Mouse (Mus musculus): Measurements from ENCODE around the gene Itpkc.

The Itpkc gene

DNA sequence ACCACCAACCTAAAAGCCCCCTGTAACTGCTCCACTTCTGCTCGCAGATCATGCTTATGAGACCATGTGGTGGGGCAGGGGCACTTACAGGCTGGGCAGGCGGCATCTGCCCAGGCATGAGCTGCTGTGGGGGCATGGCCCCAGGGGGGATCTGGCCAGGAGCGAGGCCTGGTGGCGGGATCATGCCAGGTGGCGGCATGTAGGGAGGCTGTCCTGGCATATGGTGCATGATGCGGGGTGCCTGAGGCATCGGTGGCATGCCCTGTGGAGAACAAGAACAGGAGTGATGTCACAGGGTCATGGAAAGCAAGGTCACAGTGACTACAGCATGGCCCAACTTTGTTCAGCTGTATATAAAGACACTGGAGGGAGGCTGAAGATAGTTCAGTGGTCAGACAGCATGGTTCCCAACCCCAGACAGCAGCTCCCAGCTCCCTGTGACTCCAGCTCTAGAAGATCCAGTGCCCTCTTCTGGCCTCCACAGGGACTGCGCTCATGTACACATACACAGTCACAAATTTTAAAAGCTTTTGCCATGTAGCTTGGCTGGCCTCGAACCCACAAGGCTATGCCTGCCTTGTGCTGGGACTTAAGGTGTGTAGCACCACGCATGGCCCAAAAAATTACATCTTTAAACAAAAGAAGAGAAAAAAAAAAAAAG, 39.1 kb downstream of the Itpkc start:
- no peak for DNase-seq (ENCODE audit: low spot score)

- no peak for DNase-seq (ENCODE audit: low spot score)
Observed at GRCm38 (mm10) chr7:27185986-27186385, 42.5 kb downstream of the Itpkc start.

- DNase-seq (ENCODE audit: low spot score) = no peak
Observed at GRCm38 (mm10) chr7:27184964-27185363, 43.5 kb downstream of the Itpkc start.

DNA sequence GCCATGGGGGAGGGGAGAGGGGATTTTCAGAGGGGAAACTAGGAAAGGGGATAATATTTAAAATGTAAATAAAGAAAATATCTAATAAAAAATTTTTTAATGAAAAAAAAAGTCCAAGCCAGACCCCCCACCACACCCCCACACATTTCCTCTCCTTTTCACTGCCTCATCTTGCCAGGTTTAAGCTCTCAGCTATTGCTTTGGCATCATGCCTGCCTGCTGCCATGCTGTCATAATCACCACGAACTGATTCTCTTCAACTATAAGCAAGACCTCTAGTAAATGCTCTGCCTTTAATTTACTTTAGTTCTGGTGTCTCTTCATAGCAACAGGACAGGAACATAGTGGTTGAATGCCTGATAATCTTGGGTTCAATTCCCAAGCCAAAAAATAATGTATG, 46.0 kb downstream of the Itpkc start:
- DNase-seq (ENCODE audit: low spot score) = no peak

GRCm38 (mm10) chr7:27180837-27181695, 47.4 kb downstream of the Itpkc start, which contains the start of the genes Gm21983 and Mia:
Gm21983 (minus strand) TSS chr7:27181086.
Mia (minus strand) TSS chr7:27181157.
- peak; percentile 54 for DNase-seq (ENCODE audit: low spot score)

- peak; percentile 50 for DNase-seq (ENCODE audit: low spot score)
Observed at GRCm38 (mm10) chr7:27180036-27180435, 48.4 kb downstream of the Itpkc start.

DNA sequence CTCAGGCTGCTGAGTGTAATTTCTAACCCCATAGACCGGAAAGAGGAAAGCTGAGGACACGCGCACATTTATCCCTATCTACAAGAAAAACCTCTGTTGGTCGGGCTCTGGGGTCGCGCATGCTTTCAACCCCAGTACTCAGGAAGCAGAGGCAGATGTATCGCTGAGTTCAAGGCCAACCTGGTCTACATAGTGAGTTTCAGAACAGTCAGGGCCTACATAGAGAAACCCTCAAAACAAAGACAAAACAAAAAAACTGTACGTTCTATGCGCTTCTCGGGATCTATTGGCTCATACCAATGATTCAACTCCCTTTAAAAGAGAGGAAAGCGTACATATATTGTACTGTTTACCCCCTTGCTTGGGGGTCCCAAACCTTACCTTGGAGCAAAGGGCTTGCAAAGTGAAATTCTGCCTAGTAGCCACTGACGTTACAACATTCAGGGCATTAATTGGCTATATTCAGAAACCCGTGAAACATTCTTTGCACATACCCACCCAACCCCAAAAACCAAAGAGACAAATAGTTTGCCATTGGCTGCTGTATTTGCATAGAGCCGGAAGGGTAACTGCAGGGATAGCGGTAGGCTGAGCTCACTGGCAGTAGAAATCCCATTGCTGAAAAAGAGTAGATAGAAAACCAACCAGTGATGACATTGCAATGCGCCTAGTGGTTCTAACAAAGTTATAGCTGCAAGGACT, 49.1 kb downstream of the Itpkc start:
- no peak for DNase-seq (ENCODE audit: low spot score)

DNA sequence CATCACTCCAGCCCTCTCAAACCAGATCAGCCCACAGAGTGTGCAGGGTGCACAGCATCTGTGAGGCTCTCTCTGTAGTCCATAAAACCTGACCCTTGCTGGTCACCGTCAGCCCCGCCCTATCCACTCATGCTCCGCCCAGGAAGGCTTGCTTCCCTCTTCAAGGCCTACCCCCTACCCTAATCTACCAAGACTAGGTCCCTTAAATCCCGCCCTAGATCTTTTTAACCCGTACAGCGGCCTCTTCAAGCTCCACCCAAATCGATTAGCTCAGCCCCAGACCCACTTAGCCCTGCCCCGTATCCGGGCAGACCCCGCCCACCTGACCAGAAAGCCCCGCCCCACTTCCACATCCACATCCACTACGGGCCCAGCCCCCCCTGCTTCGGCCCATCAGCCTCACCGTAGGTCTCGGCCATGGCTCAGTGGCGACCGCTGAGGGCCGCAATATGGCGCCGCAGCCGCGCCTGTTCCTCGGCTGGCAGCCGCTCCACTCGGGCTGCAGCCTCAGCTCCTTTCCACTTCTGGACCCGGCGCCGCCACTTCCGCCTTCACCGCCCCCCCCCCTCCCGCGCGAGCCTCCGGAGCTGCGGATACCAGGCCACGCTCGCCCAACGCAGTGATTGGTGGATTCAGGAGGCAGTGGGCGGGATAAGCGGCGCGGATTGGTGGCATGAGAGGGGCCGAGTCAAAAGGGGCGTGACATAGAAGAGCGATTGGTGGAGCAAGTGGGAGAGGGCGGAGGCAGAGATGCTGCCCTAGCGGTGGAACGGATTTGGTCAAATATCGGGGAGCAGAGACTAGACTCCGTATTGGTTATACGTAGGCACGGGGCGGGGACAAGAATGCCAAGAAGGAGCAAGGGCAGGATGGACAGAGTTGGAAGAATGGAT, 49.9 kb downstream of the Itpkc start, which contains the start of gene Rab4b:
TSS of gene Rab4b (minus strand) at position 573 of the 893 bp plus-strand sequence.
- DNase-seq (ENCODE audit: low spot score) = peak; percentile 100

GRCm38 (mm10) chr7:27177942-27178323, 50.5 kb downstream of the Itpkc start:
- no peak for DNase-seq (ENCODE audit: low spot score)

DNA sequence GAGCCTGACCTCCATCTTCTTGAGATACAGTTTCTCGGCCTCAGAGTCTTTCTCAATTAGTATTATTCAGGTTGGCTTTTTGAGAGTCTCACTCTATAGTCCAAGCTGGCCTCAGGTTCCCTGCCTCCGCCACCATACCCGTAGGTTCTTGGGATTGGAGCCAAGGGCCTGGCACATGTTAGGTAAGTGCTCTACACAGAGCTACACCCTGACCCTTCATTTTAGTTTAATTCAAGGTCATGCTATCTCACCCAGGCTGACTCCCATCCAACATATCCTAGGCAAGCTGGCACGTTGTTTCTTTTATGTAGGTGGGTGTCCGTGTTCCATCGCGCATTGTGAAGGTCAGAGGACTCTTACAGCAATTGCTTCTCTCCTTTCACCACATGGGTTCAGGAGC, 53.6 kb downstream of the Itpkc start:
- no peak for DNase-seq (ENCODE audit: low spot score)

DNA sequence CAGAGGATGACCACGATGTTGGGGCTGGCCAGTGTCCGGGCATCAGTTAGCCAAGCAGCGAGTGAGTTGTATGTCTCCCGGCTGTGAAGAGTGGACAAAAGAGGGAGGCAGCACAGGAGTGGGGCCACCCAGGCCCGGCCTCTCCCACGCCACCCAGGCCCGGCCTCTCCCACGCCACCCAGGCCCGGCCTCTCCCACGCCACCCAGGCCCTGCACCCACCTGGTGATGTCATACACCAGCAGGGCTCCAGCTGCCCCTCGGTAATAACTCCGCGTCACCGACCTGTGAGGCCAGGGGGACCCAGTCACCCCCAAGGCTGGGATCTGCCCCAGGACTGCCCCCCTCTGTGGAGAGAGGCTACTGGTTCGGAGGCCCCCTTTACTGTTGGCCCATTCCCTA, 54.0 kb downstream of the Itpkc start:
- no peak for DNase-seq (ENCODE audit: low spot score)

DNA sequence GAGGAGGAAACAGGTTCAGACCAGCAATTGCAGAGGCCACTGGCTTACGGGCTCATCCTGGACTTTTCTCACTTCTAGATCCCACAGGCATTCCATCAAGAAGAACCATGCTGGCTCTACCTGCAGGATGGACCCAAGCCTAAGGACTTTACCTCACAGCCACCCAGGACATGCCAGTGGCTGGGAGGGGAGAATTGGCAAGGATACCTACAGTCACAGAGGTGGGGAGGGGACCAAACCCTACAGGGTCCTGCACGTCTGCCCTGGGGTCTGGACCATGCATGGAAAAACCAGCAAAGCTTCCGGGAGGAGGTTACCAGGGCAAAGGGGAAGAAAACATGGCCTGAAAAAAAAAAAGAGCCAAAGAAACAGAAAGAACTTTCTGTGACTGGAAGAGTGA, 57.5 kb downstream of the Itpkc start:
- DNase-seq (ENCODE audit: low spot score) = no peak

GRCm38 (mm10) chr7:27168371-27168770, 60.1 kb downstream of the Itpkc start:
- no peak for DNase-seq (ENCODE audit: low spot score)

GRCm38 (mm10) chr7:27167475-27168094, 60.9 kb downstream of the Itpkc start:
- DNase-seq (ENCODE audit: low spot score) = no peak

- DNase-seq (ENCODE audit: low spot score) = peak; percentile 96
Observed at GRCm38 (mm10) chr7:27166614-27167474, 61.6 kb downstream of the Itpkc start, which contains the start of gene Egln2. Egln2 (minus strand) TSS chr7:27166802.

- peak; percentile 90 for DNase-seq (ENCODE audit: low spot score)
Observed at GRCm38 (mm10) chr7:27166229-27166613, 62.2 kb downstream of the Itpkc start.

- no peak for DNase-seq (ENCODE audit: low spot score)
Observed at GRCm38 (mm10) chr7:27165696-27166095, 62.8 kb downstream of the Itpkc start.

- DNase-seq (ENCODE audit: low spot score) = no peak
Observed at GRCm38 (mm10) chr7:27165007-27165655, 63.3 kb downstream of the Itpkc start.

DNA sequence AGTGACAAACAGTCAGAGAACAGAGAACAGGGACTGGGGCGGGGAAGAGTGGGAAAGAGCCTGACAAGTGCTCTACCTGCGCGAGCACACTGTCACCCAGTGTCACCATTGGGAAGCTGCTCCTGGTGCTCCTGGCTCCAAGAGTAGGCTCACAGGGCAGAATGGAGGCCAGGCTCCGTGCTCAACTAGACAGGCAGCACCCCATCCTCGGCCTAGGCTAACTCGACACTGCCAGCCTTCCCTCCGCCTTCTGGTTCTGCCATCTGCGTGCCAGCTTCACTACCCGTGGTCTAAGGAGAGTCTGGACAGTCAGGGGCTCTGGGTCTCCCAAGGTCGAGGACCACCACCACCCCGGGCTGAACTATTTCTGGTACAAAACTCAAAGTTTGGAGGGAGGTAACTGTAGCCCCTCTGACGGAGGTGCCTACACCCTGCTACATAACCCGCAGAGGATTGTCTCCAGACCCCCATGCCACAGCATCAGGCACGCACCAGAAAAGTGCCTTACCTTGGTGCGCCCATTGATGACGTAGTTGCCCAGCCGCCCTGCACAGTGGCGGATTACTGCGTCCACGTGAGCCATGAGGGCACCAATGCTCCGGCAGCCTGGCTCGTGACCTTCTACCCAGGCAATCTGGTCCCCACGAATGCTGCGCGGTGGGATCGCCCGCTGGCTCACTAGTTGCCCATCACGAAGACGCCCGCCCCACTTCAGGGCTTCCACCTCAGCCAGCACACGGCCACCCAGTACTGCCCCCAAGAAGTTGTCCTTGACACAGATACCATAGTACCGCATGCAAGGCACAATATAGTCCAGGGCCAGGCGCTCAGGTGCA, 64.1 kb downstream of the Itpkc start:
- no peak for DNase-seq (ENCODE audit: low spot score)
